Mouse (Mus musculus) forelimb bud, embryonic 11.5 days (tissue): ENCODE measurements at regions not wholly inside any gene's neighbourhood (a gene's known extent, or its start where the extent isn't known, plus 50 kb on each side); places are given as distances from the start of the nearest gene placed in this dataset.

ENCODE experiments used
- DNase-seq: peaks from one replicate; pipeline ENCODE4 v3.0.0-alpha.2; 2012; ENCODE audit warnings: low read depth, low spot score

- DNase-seq = peak; percentile 11
Observed at GRCm38 (mm10) chr7:60974116-60974515, 834.1 kb upstream of the Snrpn start.

DNA sequence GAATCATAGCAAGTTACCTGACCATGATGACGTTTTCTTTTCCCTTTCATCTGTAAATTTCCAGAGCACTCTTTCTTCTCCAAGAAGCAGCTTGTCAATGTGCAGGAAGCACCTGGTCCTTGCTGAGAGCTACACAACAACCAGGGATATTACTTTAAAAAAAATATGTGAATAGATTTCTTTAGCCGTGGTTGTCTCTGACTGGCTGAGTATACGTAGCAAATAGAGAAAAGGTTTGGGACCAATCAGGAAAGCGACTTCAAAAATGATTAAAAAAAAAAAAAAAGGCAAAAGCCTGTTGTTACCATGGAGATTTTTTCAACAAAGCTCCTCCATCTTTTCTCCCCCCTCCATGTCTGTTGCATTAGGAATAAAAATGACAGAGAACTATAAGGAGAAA lies 821.2 kb upstream of the Snrpn start:
- DNase-seq = no peak

- no peak for DNase-seq
Observed at GRCm38 (mm10) chr7:60939764-60940457, 799.9 kb upstream of the Snrpn start.
